Mouse (Mus musculus): ENCODE results near the gene Ltv1. TPM values are rescaled to one million over a fixed set of nuclear protein-coding genes. Genes with fewer than 3 reads are reported as not detected.
"Not testable (repeated sequence)": the region's sequence is repeated elsewhere in the genome, so short reads cannot be mapped to it uniquely, and the experiment has no call there.

Gene Ltv1
- total RNA-seq, 2 experiments from 2014 or later = 21.6 to 26.2 TPM

DNA sequence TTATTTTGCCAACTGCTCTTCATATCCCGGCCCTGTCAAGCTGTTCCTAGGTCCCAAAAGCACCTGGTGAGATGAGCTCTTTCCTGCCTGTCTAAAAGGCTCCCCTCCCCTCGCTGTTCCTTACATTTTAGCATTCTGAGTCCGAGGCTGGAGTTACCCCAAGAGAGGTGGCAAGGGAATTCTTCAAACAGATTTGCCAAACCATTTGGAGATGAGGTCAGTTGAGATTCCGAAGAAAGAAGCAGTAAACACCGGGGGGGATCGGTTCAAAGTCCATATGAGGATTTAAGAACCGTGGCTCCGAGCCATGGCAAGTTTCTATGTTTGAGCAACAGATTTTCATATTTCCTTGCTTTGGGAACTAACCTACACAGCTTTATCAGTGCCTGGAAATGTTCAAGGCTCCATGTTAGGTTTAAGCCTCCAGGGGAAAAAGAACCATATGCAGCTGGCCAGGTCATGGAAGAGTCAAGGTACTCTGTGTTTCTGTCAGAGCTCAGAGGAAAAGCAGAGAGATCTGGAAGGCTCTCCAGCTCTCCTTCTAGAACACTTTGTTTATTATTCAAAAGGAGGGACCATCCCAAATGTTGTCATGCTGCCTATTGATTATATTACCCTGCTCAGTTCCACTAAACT, 4.0 kb upstream of the Ltv1 start:
- DNase-seq (ENCODE audit: low spot score in 2 of 2) = no peak

DNA sequence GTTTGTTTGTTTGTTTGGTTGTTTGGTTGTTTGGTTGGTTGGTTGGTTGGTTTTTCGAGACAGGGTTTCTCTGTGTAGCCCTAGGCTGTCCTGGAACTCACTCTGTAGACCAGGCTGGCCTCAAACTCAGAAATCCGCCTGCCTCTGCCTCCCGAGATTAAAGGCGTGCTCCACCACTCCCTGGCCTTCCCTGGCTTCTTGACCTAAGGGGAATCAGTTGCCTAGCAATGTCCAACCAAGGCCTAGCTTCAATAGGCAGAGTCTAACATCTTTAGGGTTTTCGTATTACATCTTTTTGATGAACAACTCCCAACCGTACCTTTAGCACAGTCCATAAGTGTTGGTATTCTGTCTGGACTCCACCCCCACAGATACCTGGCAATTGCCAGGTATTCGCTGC, 528 bp upstream of the Ltv1 start:
- not testable (repeated sequence) for DNase-seq (ENCODE audit: low spot score in 2 of 2)

DNA sequence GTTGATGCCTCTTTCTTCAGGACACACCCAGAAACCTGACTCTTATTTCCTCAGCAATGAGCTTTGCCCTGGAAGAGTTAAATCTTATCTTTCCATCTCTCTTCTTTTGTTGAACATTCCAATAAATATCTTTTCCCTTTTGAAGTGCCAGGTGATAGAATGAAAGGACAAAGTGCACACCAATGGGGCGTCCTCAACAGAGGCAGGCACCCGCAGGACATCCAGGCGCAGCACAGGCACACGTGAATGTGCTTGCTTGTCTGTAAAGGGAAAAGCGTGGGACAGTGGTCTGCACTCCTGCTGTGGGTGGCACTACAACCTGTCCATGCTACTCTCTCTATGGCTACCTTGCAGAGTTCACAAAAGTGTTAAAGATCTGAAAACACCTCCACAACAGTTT, 3.1 kb downstream of the Ltv1 start:
- no peak for DNase-seq (ENCODE audit: low spot score in 2 of 2)

GRCm38 (mm10) chr10:13186754-13187153, 6.2 kb downstream of the Ltv1 start:
- DNase-seq (ENCODE audit: low spot score in 2 of 2) = no peak

DNA sequence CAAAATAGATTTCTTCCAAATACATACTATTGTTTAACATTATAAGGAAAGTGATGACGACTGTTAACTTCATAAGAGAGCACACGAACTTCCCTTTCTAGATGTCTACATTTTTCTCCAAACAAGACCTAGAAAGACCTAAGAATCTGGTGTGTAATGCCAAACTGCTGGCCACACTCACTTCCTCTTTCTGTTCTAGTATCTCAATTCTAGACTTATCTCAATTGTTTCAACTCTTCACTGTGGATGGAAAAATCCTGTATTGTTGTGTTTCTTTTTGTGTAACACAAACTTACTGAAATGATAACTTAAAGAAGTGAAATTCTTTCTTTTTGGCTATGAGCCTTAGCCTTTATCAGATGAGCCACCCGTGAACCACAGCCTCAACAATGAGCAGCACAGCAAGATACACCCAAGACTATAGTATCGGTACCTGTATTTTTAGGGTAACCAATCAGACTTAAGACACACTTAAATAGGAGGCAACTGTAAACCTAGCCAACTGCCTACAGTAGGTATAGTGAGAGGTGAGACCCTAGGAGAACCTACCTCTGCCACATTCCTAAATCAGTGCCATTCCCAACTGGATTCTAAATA, 8.7 kb downstream of the Ltv1 start:
- no peak for DNase-seq (ENCODE audit: low spot score in 2 of 2)

- DNase-seq (ENCODE audit: low spot score in 2 of 2) = no peak
Measured at GRCm38 (mm10) chr10:13180211-13180610, 12.8 kb downstream of the Ltv1 start.

DNA sequence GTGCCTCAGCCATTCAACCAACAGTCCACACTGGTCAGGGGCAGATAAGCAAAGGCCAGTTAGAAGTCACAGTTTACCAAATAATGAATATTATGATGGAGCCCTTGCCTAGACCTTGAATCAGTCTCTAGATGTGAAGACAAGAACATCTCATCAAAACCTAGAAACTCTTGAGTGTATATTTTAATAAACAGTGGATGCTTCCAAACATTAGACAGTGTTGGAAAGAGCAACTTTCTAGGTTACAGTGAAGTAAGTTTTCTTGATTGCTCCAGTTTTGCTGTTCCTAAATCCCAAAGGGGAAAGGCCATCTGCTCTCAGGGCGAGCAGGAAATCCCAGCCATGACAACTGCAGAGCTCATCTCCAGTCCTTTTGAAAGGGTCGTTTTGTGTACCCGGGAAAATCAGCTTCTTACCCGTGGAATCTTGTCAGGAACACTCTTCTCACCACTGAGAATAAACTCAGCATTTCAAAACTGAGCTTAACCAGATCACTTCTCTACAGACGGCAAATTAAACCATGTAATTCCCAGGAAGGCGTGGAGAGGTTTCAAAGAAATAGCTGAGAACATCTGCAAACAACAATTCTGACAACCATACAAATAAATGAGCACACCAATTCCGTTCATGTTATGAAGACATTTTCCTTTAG, 14.9 kb downstream of the Ltv1 start, which contains the start of gene Zc2hc1b:
TSS of gene Zc2hc1b (minus strand) at position 51 of the 652 bp plus-strand sequence.
- DNase-seq (ENCODE audit: low spot score in 2 of 2) = no peak

DNA sequence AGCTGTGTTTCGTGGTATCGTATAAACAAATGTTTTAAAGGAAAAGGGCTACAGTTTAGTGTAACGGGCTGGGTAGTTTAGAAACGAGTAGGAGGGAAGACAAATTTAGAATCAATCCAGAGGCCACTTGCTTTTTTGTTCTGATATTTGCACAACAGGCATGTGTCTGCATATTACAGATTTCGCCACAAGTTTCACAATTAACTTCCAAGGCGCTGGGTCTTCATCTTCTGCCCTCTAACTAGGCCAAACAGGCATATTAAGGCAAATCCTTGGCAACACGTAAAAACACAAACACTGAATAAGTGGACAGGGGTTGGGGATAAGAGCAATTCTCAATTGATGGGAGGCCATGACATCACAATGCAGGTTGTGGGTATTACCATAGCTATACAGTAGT, 17.1 kb downstream of the Ltv1 start:
- no peak for DNase-seq (ENCODE audit: low spot score in 2 of 2)

DNA sequence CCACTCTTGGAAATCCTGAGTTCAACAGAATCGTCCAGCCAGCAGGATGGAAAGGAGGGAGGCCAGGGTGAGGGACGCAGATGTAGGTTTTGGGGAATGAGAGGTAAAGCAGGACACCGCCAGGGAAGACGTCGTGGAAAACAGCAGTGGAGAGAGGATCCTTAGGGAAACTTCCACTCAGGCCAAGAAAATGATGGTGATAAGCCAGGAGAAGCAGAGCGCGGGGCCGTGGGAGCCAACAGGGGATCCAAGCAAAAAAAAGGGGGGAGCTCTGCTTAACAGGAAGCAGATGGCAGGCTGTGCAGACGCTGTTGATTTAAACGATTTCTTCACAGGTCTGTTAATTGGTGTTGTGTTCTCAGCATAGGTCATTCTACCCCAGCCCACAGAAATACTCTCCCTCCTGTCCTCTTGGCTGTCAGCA, 20.2 kb downstream of the Ltv1 start:
- DNase-seq (ENCODE audit: low spot score in 2 of 2) = no peak

DNA sequence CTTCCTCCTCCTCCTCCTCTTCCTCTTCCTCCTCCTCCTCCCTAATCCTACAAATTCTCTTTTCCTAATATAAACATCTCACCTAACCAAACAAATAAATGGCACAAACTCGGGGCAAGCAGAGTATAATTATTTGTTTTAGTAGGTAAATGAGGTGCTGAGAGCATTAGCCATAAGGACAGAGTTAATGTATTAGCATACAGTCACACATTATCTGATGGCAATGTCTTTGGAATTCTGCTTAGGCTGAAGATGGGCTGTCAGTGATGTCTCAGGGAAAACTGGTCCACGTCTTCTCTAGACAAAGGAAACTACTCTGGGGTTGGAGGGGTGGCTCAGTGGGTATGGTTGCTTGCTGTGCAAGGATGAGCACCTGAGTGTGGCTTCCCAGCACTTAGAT, 21.5 kb downstream of the Ltv1 start:
- no peak for DNase-seq (ENCODE audit: low spot score in 2 of 2)

- no peak for DNase-seq (ENCODE audit: low spot score in 2 of 2)
Measured at GRCm38 (mm10) chr10:13170739-13171448, 22.1 kb downstream of the Ltv1 start.

DNA sequence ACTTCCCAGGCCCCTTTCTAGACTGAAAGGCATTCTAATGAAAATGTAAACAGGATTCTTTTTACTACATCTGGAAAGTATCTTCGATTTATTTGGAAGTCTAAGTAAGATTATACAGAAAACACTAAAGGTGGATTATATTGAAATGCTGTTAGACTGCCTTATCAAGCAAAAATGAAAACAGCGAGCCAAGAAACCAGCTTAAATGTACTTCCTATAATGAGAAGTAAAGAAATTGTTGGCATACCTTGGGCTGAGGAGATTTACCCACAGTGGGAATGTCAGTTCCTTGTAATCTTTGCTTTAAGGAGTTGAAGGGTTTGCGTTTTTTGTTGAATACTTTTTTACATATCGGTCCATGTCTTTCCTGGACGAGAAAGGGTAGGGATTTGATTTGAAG, 24.5 kb downstream of the Ltv1 start:
- no peak for DNase-seq (ENCODE audit: low spot score in 2 of 2)

- no peak for DNase-seq (ENCODE audit: low spot score in 2 of 2)
Measured at GRCm38 (mm10) chr10:13162031-13162430, 30.9 kb downstream of the Ltv1 start.

DNA sequence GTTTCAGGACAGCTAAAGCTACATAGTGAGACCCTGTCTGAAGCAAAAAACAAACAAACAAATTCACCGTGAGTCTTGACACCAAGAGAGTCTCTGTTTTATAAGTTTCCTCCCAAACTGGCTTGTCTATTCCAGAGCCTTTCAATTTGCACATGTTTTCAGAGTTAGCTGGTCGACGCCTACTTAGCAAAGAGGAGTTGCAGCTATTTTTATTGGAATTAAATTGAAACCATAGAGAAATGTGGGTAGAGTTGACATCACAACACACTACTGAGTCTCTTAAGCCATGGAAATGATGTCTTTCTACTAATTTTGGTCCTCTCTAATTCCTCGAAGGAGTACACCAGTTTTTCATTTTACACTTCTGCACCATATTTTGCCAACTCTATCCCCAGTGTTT, 32.1 kb downstream of the Ltv1 start:
- no peak for DNase-seq (ENCODE audit: low spot score in 2 of 2)

GRCm38 (mm10) chr10:13155377-13155776, 37.6 kb downstream of the Ltv1 start:
- DNase-seq (ENCODE audit: low spot score in 2 of 2) = no peak

- DNase-seq (ENCODE audit: low spot score in 2 of 2) = no peak
Measured at GRCm38 (mm10) chr10:13152811-13153364, 40.1 kb downstream of the Ltv1 start.

DNA sequence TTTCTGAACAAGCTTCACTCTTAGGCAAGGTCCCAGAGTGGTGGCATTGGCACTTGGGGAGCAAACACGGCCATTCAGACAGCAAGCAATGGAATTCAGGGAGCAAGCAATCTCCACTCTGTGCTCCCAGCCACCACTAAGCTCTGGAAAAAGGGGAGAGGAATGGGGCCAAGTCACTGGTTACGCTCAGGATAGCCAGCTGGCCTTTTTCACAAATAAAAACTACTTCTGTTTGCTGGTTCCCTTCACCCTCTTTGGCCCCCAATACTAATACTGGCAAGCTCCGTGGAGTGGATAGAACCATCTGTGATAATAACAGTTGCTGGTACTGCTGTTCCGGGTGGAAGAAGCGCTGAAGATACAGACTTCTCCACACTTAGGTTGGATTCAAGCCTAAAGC, 41.6 kb downstream of the Ltv1 start:
- DNase-seq (ENCODE audit: low spot score in 2 of 2) = peak; percentile 17 to 35

- no peak for DNase-seq (ENCODE audit: low spot score in 2 of 2)
Measured at GRCm38 (mm10) chr10:13150435-13150834, 42.5 kb downstream of the Ltv1 start.

- no peak for DNase-seq (ENCODE audit: low spot score in 2 of 2)
Measured at GRCm38 (mm10) chr10:13140434-13140833, 52.5 kb downstream of the Ltv1 start.

- DNase-seq (ENCODE audit: low spot score in 2 of 2) = no peak
Measured at GRCm38 (mm10) chr10:13137906-13138305, 55.1 kb downstream of the Ltv1 start.

DNA sequence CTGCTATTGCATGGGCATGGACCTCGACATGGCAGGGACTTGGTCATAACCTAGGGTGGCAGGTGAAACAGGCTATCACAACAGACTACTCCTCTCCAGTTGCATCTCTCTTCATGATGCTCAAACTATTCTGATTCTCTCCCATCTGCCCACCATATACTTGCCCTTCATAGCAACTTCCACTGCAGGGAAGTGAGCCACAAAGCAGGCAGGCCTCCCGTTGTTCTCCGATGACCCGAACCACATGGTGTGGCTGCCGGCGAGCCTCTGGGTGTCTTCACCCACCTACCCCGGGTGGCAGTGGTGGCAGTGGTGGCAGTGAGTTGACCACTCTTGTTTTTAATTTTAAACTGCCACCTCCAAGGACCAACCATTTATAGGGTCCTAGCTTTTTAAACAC, 57.2 kb downstream of the Ltv1 start:
- no peak for DNase-seq (ENCODE audit: low spot score in 2 of 2)

DNA sequence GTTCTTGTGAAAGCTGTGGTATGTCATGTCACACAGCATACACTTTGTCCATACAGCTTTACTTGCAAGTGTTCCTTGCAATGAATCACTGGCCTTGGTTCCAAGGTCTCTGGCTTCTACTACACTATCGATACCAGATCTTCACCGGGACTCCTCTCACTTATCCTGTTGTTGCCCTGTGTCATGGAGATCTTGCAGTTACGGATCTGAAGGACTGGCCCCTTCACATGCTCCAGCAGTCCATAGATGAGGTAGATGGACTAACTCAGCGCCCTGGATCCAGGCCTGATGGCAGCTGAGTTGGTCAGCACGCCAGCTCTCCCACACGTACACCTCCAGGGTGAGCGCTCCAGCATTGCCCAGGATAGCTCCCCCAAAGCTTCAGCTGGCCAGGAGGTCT, 57.7 kb downstream of the Ltv1 start:
- DNase-seq (ENCODE audit: low spot score in 2 of 2) = no peak

Data from layer of hippocampus, postnatal 10 days (tissue).